Mouse (Mus musculus): Measurements from ENCODE around the gene Acp4. TPM values are rescaled to one million over a fixed set of nuclear protein-coding genes. Genes with fewer than 3 reads are reported as not detected.

The Acp4 gene
- polyA plus RNA-seq, 1 experiment from 2014 or later = not detected

- H3K36me3 ChIP-seq = no peaks in the 10 kb centered on the region
- no peak overlapping the region for H3K27ac ChIP-seq (replicated peaks)
- H3K9ac ChIP-seq (replicated peaks) = no peak overlapping the region
- no peaks in the 10 kb centered on the region for H3K27me3 ChIP-seq
- no peak overlapping the region for H3K4me2 ChIP-seq (replicated peaks)
- H3K4me3 ChIP-seq = no peak overlapping the region
- ATAC-seq (replicated peaks) = no peak
- no peaks in the 10 kb centered on the region for H3K4me1 ChIP-seq
- no peaks in the 10 kb centered on the region for H3K9me3 ChIP-seq
- WGBS = 53% methylated on average over 1 of the region's 1 CpGs
Measured at GRCm38 (mm10) chr7:44280959-44281358, 23.8 kb upstream of the Acp4 start.

- Histone ChIP-seq H3K36me3 (no peaks in the 10 kb centered on the region), H3K4me3 (no peak overlapping the region), H3K4me1 (no peaks in the 10 kb centered on the region), H3K27me3 (peaks cover 3% of the 10 kb centered on the region; the same call in 1 of the 2 replicates), H3K27ac (replicated peaks) (no peak overlapping the region), H3K9me3 (no peaks in the 10 kb centered on the region), H3K9ac (replicated peaks) (no peak overlapping the region), H3K4me2 (replicated peaks) (no peak overlapping the region)
- ATAC-seq (replicated peaks) = no peak
- WGBS = 46% methylated on average over 2 of the region's 2 CpGs
Measured at GRCm38 (mm10) chr7:44277250-44277622, 20.1 kb upstream of the Acp4 start.

- no peak overlapping the region for H3K4me3 ChIP-seq
- H3K4me2 ChIP-seq (replicated peaks) = no peak overlapping the region
- H3K4me1 ChIP-seq = no peaks in the 10 kb centered on the region
- ATAC-seq (replicated peaks) = no peak
- H3K9me3 ChIP-seq = no peaks in the 10 kb centered on the region
- H3K27me3 ChIP-seq = peaks cover 3% of the 10 kb centered on the region; the same call in 1 of the 2 replicates
- 68% methylated on average over 9 of the region's 10 CpGs for WGBS
- no peak overlapping the region for H3K9ac ChIP-seq (replicated peaks)
- no peak overlapping the region for H3K27ac ChIP-seq (replicated peaks)
- no peaks in the 10 kb centered on the region for H3K36me3 ChIP-seq
Measured at GRCm38 (mm10) chr7:44276461-44277249, 19.5 kb upstream of the Acp4 start.

GRCm38 (mm10) chr7:44275546-44275945 lies 18.4 kb upstream of the Acp4 start:
- no peak for ATAC-seq (replicated peaks)
- no peaks in the 10 kb centered on the region for H3K4me1 ChIP-seq
- WGBS = 78% methylated on average over 3 of the region's 3 CpGs
- no peak overlapping the region for H3K4me2 ChIP-seq (replicated peaks)
- no peak overlapping the region for H3K4me3 ChIP-seq
- peaks cover 3% of the 10 kb centered on the region; the same call in 1 of the 2 replicates for H3K27me3 ChIP-seq
- no peak overlapping the region for H3K27ac ChIP-seq (replicated peaks)
- H3K9me3 ChIP-seq = no peaks in the 10 kb centered on the region
- no peak overlapping the region for H3K9ac ChIP-seq (replicated peaks)
- H3K36me3 ChIP-seq = no peaks in the 10 kb centered on the region

GRCm38 (mm10) chr7:44274096-44274495 lies 16.9 kb upstream of the Acp4 start:
- Histone ChIP-seq H3K9ac (replicated peaks) (no peak overlapping the region), H3K9me3 (no peaks in the 10 kb centered on the region), H3K27ac (replicated peaks) (no peak overlapping the region), H3K36me3 (no peaks in the 10 kb centered on the region), H3K4me1 (no peaks in the 10 kb centered on the region), H3K27me3 (peaks cover 3% of the 10 kb centered on the region; the same call in 1 of the 2 replicates), H3K4me2 (replicated peaks) (no peak overlapping the region), H3K4me3 (no peak overlapping the region)
- 41% methylated on average over 11 of the region's 11 CpGs for WGBS
- ATAC-seq (replicated peaks) = no peak

GRCm38 (mm10) chr7:44273446-44273845 lies 16.3 kb upstream of the Acp4 start:
- H3K4me3 ChIP-seq = no peak overlapping the region
- 65% methylated on average over 7 of the region's 7 CpGs for WGBS
- ATAC-seq (replicated peaks) = no peak

GRCm38 (mm10) chr7:44272546-44272945 lies 15.4 kb upstream of the Acp4 start:
- Histone ChIP-seq H3K4me2 (replicated peaks) (no peak overlapping the region), H3K27me3 (peaks cover 3% of the 10 kb centered on the region; the same call in 1 of the 2 replicates), H3K9me3 (no peaks in the 10 kb centered on the region), H3K4me1 (no peaks in the 10 kb centered on the region), H3K36me3 (no peaks in the 10 kb centered on the region), H3K9ac (replicated peaks) (no peak overlapping the region), H3K27ac (replicated peaks) (no peak overlapping the region), H3K4me3 (no peak overlapping the region)
- 89% methylated on average over 6 of the region's 7 CpGs for WGBS
- ATAC-seq (replicated peaks) = no peak

More at GRCm38 (mm10) chr7:44273446-44273845, 16.3 kb upstream of the Acp4 start:
- Histone ChIP-seq H3K4me1 (no peaks in the 10 kb centered on the region), H3K4me2 (replicated peaks) (no peak overlapping the region), H3K27me3 (peaks cover 3% of the 10 kb centered on the region; the same call in 1 of the 2 replicates), H3K36me3 (no peaks in the 10 kb centered on the region), H3K9ac (replicated peaks) (no peak overlapping the region), H3K27ac (replicated peaks) (no peak overlapping the region), H3K9me3 (no peaks in the 10 kb centered on the region)

- no peak overlapping the region for H3K27ac ChIP-seq (replicated peaks)
- H3K4me2 ChIP-seq (replicated peaks) = no peak overlapping the region
- no peaks in the 10 kb centered on the region for H3K4me1 ChIP-seq
- 76% methylated on average over 2 of the region's 2 CpGs for WGBS
- no peak overlapping the region for H3K9ac ChIP-seq (replicated peaks)
- H3K36me3 ChIP-seq = no peaks in the 10 kb centered on the region
- ATAC-seq (replicated peaks) = no peak
- H3K9me3 ChIP-seq = no peaks in the 10 kb centered on the region
- H3K27me3 ChIP-seq = peaks cover 3% of the 10 kb centered on the region; the same call in 1 of the 2 replicates
- H3K4me3 ChIP-seq = no peak overlapping the region
Measured at GRCm38 (mm10) chr7:44271309-44271708, 14.1 kb upstream of the Acp4 start.

GRCm38 (mm10) chr7:44269397-44269796 lies 12.2 kb upstream of the Acp4 start:
- H3K9ac ChIP-seq (replicated peaks) = no peak overlapping the region
- H3K9me3 ChIP-seq = no peaks in the 10 kb centered on the region
- no peak overlapping the region for H3K4me2 ChIP-seq (replicated peaks)
- peaks cover under 1% of the 10 kb centered on the region; the same call in 1 of the 2 replicates for H3K27me3 ChIP-seq
- H3K4me3 ChIP-seq = no peak overlapping the region
- no peak for ATAC-seq (replicated peaks)
- no peaks in the 10 kb centered on the region for H3K36me3 ChIP-seq
- no peaks in the 10 kb centered on the region for H3K4me1 ChIP-seq
- WGBS = 90% methylated on average over 2 of the region's 2 CpGs
- no peak overlapping the region for H3K27ac ChIP-seq (replicated peaks)

GRCm38 (mm10) chr7:44268117-44268516 lies 10.9 kb upstream of the Acp4 start:
- H3K27ac ChIP-seq (replicated peaks) = no peak overlapping the region
- H3K9ac ChIP-seq (replicated peaks) = no peak overlapping the region
- peaks cover 3% of the 10 kb centered on the region; the same call in 1 of the 2 replicates for H3K4me1 ChIP-seq
- WGBS = 87% methylated on average over 11 of the region's 11 CpGs
- H3K36me3 ChIP-seq = no peaks in the 10 kb centered on the region
- H3K9me3 ChIP-seq = no peaks in the 10 kb centered on the region
- H3K4me2 ChIP-seq (replicated peaks) = no peak overlapping the region
- ATAC-seq (replicated peaks) = no peak
- no peak overlapping the region for H3K4me3 ChIP-seq
- no peaks in the 10 kb centered on the region; the same call in 1 of the 2 replicates for H3K27me3 ChIP-seq

GRCm38 (mm10) chr7:44262791-44263643 lies 5.8 kb upstream of the Acp4 start:
- WGBS = 1% methylated on average over 34 of the region's 34 CpGs
- no peaks in the 10 kb centered on the region for H3K27me3 ChIP-seq
- ATAC-seq (replicated peaks) = peak; percentile 88
- H3K27ac ChIP-seq (replicated peaks) = no peak overlapping the region
- peak overlapping the region; percentile 46 for H3K9ac ChIP-seq (replicated peaks)
- H3K4me2 ChIP-seq (replicated peaks) = peak overlapping the region; percentile 57
- peak overlapping the region; percentile 33 for H3K4me3 ChIP-seq
- H3K36me3 ChIP-seq = no peaks in the 10 kb centered on the region
- no peaks in the 10 kb centered on the region for H3K9me3 ChIP-seq
- peaks cover 6% of the 10 kb centered on the region; the same call in 1 of the 2 replicates for H3K4me1 ChIP-seq

GRCm38 (mm10) chr7:44261147-44261546 lies 4.0 kb upstream of the Acp4 start, which contains the start of gene Gm15517:
Gm15517 (plus strand) TSS chr7:44261447.
- Histone ChIP-seq H3K9ac (replicated peaks) (no peak within 1 kb of the TSS), H3K4me3 (no peak within 1 kb of the TSS), H3K36me3 (no peaks in the 10 kb centered on the region), H3K27ac (replicated peaks) (no peak within 1 kb of the TSS), H3K4me1 (peaks cover 6% of the 10 kb centered on the region; the same call in 1 of the 2 replicates), H3K4me2 (replicated peaks) (no peak within 1 kb of the TSS), H3K9me3 (no peaks in the 10 kb centered on the region), H3K27me3 (no peaks in the 10 kb centered on the region)
- WGBS = 54% methylated on average over 5 of the region's 5 CpGs
- no peak for ATAC-seq (replicated peaks)
